Mouse (Mus musculus) ES-Bruce4 (cell line): ENCODE measurements around the gene Ccser1. TPM values are rescaled to one million over a fixed set of nuclear protein-coding genes. Genes with fewer than 3 reads are reported as not detected.

Source experiments
- H3K27ac ChIP-seq: 2 replicates; pipeline ENCODE4 v1.5.1; 2012; ENCODE audit warnings: low read length, inconsistent platforms; ENCODE audit not compliant: insufficient read depth
- H3K27me3 ChIP-seq: 2 replicates; pipeline ENCODE4 v1.6.1; 2012; ENCODE audit warnings: mild to moderate bottlenecking, low read length, inconsistent platforms; ENCODE audit not compliant: control insufficient read depth, poor library complexity, insufficient read depth, severe bottlenecking
- H3K36me3 ChIP-seq: 2 replicates; pipeline ENCODE4 v1.6.1; 2012; ENCODE audit warnings: inconsistent platforms, mild to moderate bottlenecking, low read length, moderate library complexity; ENCODE audit not compliant: control insufficient read depth, poor library complexity, insufficient read depth, severe bottlenecking
- H3K4me1 ChIP-seq: one replicate; pipeline ENCODE4 v1.8.1; 2011; ENCODE audit warnings: low read length; ENCODE audit not compliant: control insufficient read depth, insufficient read depth
- H3K4me3 ChIP-seq: 2 replicates; pipeline ENCODE4 v1.5.1; 2011; ENCODE audit warnings: low read depth, mild to moderate bottlenecking, low read length
- H3K9ac ChIP-seq: 2 replicates; pipeline ENCODE4 v1.6.1; 2012; ENCODE audit warnings: low read depth, mild to moderate bottlenecking, inconsistent platforms; ENCODE audit not compliant: poor library complexity, severe bottlenecking
- H3K9me3 ChIP-seq: replicated peaks from 2 replicates; pipeline ENCODE4 v1.6.1; 2012; ENCODE audit warnings: mild to moderate bottlenecking, low read length, inconsistent platforms; ENCODE audit not compliant: control insufficient read depth, poor library complexity, insufficient read depth, severe bottlenecking
- CTCF ChIP-seq: IDR thresholded peaks from one replicate; pipeline ENCODE4 v1.8.1; 2011; ENCODE audit warnings: low read depth, low read length
- EP300 ChIP-seq: IDR thresholded peaks from 2 replicates; pipeline ENCODE4 v1.6.1; 2011; ENCODE audit warnings: low read depth, low read length; ENCODE audit not compliant: insufficient read depth
- POLR2A ChIP-seq: IDR thresholded peaks from one replicate; pipeline ENCODE4 v1.8.1; 2011; ENCODE audit warnings: low read length; ENCODE audit not compliant: insufficient read depth
- polyA plus RNA-seq: library from polyadenylated mRNA; stranded (reverse); fragments of >200 nt; gene quantifications from 2 replicates; pipeline ENCODE4 v1.2.4, GENCODE M21; 2011; ENCODE audit warnings: low read depth; ENCODE audit not compliant: missing spikeins, insufficient read depth, insufficient read length

The Ccser1 gene
- polyA plus RNA-seq, 1 experiment = 1.1 TPM

DNA sequence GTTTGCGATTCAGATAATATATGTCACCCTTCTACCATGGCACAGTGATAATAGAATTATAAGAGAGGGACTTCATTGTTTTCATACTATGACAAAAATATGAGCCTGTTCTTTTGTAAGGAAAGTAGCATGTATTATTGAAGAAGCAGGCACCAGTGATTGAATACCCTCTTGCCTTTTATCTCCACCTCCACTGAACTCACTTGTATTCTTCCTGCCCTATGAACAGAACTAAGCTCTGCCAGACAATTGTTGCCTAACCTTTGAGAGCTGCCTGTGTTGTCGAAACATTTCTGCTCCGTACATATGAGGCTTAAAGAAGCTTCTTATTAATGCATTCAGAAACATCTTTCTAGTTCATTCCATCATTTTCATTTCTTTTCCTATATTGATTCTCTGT, 1101.1 kb downstream of the Ccser1 start:
- Histone ChIP-seq H3K27ac (no peak overlapping the region), H3K4me3 (no peak overlapping the region), H3K36me3 (no peaks in the 10 kb centered on the region), H3K4me1 (no peaks in the 10 kb centered on the region), H3K9me3 (no peaks in the 10 kb centered on the region), H3K27me3 (no peaks in the 10 kb centered on the region; the same call in 1 of the 2 replicates), H3K9ac (no peak overlapping the region)
- TF ChIP-seq CTCF (no peak), EP300 (no peak), POLR2A (no peak)

DNA sequence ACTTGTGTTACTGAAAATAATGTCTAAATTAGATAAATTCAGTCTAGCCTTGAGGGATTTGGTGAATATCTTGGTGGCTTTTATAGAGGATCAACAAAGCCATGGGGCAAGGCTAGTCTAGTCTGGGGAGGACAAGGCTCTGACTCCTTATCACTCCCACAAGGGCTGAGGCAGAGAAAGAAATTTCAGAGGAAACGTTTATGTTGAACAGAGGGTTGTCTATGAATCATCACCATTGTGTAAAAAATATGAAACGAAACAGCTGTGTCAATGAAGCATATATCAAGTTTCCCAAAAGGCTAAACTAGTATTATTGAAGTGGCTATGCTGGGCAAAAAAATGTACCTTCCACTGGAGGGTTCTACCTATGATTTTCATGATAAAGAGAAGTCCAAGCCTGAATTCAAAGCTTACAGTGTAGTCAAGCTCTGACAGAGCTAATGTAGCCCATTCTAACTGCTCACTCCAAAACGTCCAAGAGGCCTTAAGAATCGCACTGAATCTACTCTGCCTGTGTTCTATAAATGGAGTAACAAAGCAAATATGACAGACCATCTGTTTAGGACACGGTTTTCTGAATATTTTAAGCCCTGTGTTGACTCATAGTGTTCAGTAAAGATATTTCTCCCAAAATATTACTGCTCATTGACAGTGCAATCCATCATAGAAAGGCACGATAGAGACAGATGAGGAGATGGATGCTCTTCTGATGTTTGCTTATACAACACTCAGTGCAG, 1121.6 kb downstream of the Ccser1 start:
- Histone ChIP-seq H3K27me3 (no peaks in the 10 kb centered on the region), H3K9me3 (no peaks in the 10 kb centered on the region), H3K4me1 (no peaks in the 10 kb centered on the region), H3K27ac (no peak overlapping the region), H3K9ac (no peak overlapping the region), H3K36me3 (no peaks in the 10 kb centered on the region), H3K4me3 (no peak overlapping the region)
- no peak for TF ChIP-seq CTCF
- no peak for TF ChIP-seq POLR2A
- no peak for TF ChIP-seq EP300

DNA sequence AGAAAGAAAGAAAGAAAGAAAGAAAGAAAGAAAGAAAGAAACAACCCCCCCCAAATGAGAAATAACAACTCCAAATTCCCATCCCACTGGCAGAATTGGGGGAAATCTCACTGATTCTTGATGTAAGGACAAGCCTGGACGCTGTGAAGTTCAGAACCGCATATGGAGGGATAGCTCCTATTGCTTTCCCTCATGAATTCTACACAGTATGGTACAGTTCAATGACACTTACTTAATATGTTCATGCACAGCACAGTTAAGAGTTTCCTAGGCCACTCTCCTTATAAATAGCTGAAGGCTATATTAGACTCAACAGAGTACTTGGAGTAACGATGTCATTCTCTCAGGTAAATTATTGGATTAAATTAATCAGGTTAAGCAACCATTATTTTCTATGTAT, 1138.5 kb downstream of the Ccser1 start:
- H3K9ac ChIP-seq = no peak overlapping the region
- no peak for TF ChIP-seq EP300
- no peak overlapping the region for H3K4me3 ChIP-seq

DNA sequence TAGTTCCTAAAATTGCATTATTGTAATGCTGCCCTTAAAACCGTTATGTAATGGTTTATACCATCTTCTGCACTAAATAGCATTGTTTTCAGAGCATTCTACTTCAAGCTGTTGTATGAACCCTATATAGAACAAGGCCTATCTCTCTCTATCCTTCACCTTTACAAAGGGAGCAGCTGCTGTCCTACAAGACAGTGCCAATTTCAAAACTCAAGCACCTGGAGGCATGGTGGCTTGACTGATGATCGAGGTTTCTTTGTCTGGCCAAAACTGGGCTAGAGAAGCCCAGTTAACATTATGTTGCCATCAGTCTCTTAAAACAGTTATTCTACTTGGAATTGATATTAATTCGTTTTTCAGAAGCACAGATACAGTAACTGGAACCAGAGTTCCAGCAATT, 1160.2 kb downstream of the Ccser1 start:
- H3K4me1 ChIP-seq = no peaks in the 10 kb centered on the region
- TF ChIP-seq POLR2A (no peak), EP300 (no peak), CTCF (no peak)

More for the DNA sequence above, 1138.5 kb downstream of the Ccser1 start:
- no peaks in the 10 kb centered on the region for H3K27me3 ChIP-seq
- H3K27ac ChIP-seq = no peak overlapping the region
- no peaks in the 10 kb centered on the region for H3K36me3 ChIP-seq
- no peaks in the 10 kb centered on the region for H3K9me3 ChIP-seq
- no peaks in the 10 kb centered on the region for H3K4me1 ChIP-seq

DNA sequence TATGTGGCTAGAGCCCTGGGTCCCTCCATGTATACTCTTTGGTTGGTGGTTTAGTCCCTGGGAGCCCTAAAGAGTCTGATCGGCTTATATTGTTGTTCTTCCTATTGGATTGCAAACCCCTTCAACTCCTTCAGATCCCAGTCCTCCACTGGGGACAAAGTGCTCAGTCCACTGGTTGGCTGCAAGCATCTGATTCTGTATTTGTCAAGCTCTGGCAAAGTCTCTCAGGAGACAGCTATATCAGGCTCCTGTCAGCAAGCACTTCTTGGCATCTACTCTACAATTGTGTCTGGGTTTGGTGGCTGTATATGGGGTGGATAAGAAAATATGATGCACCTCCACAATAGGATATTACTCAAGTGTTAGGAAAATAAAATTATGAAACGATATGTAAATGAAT, 1187.7 kb downstream of the Ccser1 start:
- no peaks in the 10 kb centered on the region for H3K9me3 ChIP-seq
- TF ChIP-seq POLR2A = no peak
- TF ChIP-seq EP300 = no peak
- TF ChIP-seq CTCF = no peak
- no peak overlapping the region for H3K27ac ChIP-seq
- no peaks in the 10 kb centered on the region for H3K4me1 ChIP-seq
- no peaks in the 10 kb centered on the region for H3K36me3 ChIP-seq
- H3K9ac ChIP-seq = no peak overlapping the region
- no peaks in the 10 kb centered on the region for H3K27me3 ChIP-seq
- H3K4me3 ChIP-seq = no peak overlapping the region

More for the DNA sequence above, 1160.2 kb downstream of the Ccser1 start:
- Histone ChIP-seq H3K4me3 (no peak overlapping the region), H3K27ac (no peak overlapping the region), H3K36me3 (no peaks in the 10 kb centered on the region), H3K9me3 (no peaks in the 10 kb centered on the region), H3K27me3 (no peaks in the 10 kb centered on the region), H3K9ac (no peak overlapping the region)
